Mouse (Mus musculus) liver, adult (tissue): ENCODE data around the gene Stk39.
A peak's percentile ranks its signal among the peaks of the same experiment; 100 is the strongest.

ENCODE experiments used
- GATA4 ChIP-seq: IDR thresholded peaks from 2 replicates; pipeline ENCODE4 v1.6.1; 2014; ENCODE audit warnings: mild to moderate bottlenecking, low read length; ENCODE audit not compliant: insufficient replicate concordance

Gene Stk39

GRCm38 (mm10) chr2:68289177-68289576 lies 182.9 kb downstream of the Stk39 start:
- no peak for TF ChIP-seq GATA4

GRCm38 (mm10) chr2:68288106-68288505 lies 184.0 kb downstream of the Stk39 start:
- TF ChIP-seq GATA4: no peak

GRCm38 (mm10) chr2:68284391-68284790 lies 187.7 kb downstream of the Stk39 start:
- 0 out of 2 replicates have a peak, but pooled peaks have one; percentile 23 for TF ChIP-seq GATA4

- no peak for TF ChIP-seq GATA4
Measured at GRCm38 (mm10) chr2:68283021-68283548, 189.0 kb downstream of the Stk39 start.

GRCm38 (mm10) chr2:68281575-68281974 lies 190.5 kb downstream of the Stk39 start:
- TF ChIP-seq GATA4: no peak

- no peak for TF ChIP-seq GATA4
Measured at GRCm38 (mm10) chr2:68271301-68271700, 200.8 kb downstream of the Stk39 start.

DNA sequence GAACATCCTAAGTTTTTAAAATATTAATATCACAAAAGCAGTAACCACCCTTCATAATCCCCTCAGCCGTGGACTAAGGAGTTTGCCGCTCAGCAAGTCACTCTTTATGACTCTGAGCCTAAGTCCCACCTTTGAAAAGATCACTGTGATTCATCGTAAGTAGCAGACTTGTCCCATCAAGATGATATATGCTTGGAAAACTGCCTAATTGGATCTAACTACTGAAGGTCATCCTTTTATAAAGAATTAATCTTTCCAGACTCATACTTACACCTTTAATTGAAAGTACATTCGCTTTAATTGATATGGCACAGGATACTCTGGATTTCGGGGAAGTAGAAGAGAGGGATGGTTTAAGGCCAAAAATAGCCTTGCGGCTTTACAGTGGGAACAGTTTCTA lies 201.2 kb downstream of the Stk39 start:
- no peak for TF ChIP-seq GATA4

DNA sequence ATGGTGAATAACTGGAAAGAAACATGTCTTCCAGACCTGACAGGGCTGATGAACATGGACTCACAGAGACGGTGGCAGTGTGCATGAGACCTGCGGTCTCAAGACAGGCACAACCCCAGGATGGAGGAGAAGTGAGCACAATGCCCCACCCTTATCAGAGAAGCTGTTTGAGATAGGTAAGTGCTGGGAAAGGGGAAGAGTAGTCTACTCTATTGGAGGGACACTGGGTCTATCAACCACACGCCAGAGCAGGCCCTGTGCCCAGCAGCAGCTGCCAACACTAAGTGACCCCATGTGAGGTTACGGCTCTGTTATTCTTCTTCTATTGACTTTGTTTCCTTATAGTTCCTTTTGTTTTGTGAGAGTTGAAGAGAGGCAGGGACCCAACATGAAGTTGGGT lies 202.4 kb downstream of the Stk39 start:
- no peak for TF ChIP-seq GATA4

DNA sequence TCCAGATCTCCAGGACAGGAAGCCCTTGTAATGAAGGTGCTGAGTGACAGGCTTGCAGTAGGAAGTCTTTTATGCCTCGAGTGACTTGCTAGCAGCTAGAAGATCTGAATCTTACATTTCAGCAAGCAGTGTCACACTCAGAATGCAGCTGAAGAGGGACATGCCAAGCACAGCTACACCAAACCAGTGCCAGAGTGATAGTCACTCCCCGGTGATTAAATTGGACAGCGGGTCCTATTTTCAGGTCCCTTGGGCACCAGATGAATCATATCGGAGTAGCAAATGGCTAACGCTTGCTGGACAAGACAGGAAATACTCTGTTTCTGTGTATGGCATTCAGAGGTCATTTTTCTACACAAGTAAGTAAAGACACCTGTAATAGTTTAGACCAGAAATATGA lies 207.2 kb downstream of the Stk39 start:
- no peak for TF ChIP-seq GATA4

- no peak for TF ChIP-seq GATA4
Measured at GRCm38 (mm10) chr2:68260911-68261310, 211.2 kb downstream of the Stk39 start.

DNA sequence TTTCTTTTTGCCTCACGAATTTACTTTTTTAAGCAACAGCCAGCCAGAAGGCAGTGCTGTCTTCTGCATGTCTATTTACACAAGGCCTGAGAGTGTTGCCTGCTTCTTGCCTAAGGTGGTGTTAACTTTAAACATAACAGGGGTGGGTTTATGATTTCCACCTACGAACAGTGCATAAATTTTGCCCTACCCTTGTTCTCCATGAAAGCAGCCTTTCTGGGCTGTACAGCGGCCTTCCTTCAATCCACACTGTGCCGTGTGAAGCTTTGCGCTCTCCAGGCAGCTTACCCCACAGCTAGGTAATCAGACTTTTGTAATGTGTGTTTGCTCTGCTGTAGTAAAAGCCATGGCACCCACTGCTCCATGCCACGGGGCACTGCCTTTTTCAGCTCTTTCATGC lies 214.5 kb downstream of the Stk39 start:
- TF ChIP-seq GATA4: no peak

- TF ChIP-seq GATA4: no peak
Measured at GRCm38 (mm10) chr2:68256472-68256871, 215.6 kb downstream of the Stk39 start.

- TF ChIP-seq GATA4: no peak
Measured at GRCm38 (mm10) chr2:68254756-68255155, 217.3 kb downstream of the Stk39 start.

DNA sequence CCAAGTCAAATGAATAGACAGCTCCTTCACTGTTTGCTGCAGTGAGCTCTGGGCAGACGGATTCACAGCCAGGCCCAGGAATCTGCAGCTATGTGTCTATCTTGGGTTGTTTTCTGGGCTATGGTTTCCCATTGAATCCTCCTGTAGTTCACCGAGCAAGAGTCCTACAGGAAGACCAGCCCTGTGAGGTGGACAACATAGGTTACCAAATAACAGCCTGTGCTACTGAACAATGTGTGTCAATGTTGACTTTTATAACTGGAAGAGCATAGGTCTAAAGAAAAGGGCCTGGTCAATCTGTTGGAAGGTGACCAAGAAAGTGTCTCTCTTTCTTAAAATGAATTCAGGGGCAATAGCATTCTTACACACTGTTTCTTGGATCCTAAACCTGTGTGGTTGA lies 218.8 kb downstream of the Stk39 start:
- TF ChIP-seq GATA4: no peak

DNA sequence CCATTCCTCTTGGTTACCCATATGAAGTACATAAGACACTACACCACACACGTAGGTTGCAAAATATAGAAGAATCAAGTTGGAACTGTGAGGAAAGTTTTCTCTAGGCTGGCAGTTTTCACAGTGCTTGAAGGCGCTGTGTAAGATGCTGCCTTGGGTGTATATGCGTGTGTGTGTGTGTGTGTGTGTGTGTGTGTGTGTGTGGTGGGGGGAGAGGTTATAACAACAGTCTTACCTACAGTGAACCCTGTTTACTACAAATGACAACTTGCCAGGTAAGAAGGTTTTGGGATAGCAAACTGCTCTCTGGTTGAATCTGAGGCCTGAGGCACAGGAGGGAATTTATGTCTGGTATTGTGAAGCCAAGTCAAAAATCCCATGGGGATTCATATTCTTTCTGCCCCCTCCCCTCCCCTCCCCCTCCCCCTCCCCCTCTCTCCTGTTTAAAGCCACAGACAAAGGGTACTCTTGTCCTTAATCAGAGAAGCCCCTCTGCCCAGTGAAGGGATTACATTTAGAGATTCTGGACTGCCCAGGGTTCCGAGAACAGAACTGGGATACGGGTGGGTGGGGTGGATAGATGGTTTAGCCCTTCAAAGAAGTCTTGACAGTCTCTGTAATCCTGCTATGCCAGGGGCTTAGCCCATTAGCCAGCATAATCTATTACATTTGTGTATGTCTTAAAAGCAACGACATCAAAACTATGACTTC lies 219.9 kb downstream of the Stk39 start:
- no peak for TF ChIP-seq GATA4

GRCm38 (mm10) chr2:68250897-68251296 lies 221.2 kb downstream of the Stk39 start:
- TF ChIP-seq GATA4: no peak

DNA sequence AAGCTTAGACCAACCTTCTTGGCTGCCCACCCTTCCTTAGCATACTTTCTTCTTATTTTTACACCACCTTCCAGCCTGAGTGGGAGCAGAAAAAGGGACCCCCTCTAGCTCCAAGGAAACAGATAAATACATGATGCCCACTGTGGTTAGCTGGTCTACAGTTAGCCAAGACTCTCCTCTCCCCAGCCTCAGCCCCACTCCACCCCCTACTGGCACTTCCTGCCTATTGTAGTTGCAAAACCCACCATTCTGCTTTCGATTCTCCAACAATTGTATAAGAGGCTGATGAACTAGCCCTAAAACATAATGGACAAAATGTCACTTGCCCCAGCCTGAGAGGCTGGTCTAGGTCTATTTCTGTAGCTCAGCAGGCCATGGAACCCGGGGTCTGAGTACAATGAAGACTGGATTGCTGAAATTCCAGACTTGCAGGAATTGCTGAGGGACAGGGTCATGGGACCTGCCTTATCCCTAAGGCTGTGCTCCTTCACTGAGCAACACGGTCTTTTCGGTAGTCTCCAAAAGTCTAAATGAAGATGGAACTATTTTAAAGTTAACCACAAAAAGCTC lies 222.1 kb downstream of the Stk39 start:
- no peak for TF ChIP-seq GATA4
